Mouse (Mus musculus) adrenal gland, postnatal 25 days (tissue): ENCODE data around the gene Nom1. TPM values are rescaled to one million over a fixed set of nuclear protein-coding genes. Genes with fewer than 3 reads are reported as not detected.

ENCODE experiments used
- DNase-seq: peaks from one replicate; pipeline ENCODE4 v3.0.0; 2021; ENCODE audit warnings: mixed read lengths
- total RNA-seq: library from RNA; stranded (reverse); gene quantifications from 2 replicates; pipeline ENCODE4 v1.2.3, GENCODE M21; 2021

Gene Nom1
- total RNA-seq, 1 experiment from 2014 or later = 45.8 TPM

GRCm38 (mm10) chr5:29470851-29471394 is 36.5 kb downstream of the Nom1 start:
- no peak for DNase-seq

- DNase-seq = no peak
Observed at GRCm38 (mm10) chr5:29471396-29471795, 36.9 kb downstream of the Nom1 start.

GRCm38 (mm10) chr5:29471855-29472665 is 37.6 kb downstream of the Nom1 start:
- no peak for DNase-seq

- DNase-seq = no peak
Observed at GRCm38 (mm10) chr5:29473551-29474245, 39.2 kb downstream of the Nom1 start.

- DNase-seq = no peak
Observed at GRCm38 (mm10) chr5:29474246-29474960, 39.9 kb downstream of the Nom1 start.

- DNase-seq = no peak
Observed at GRCm38 (mm10) chr5:29475041-29475440, 40.6 kb downstream of the Nom1 start.

- no peak for DNase-seq
Observed at GRCm38 (mm10) chr5:29475556-29475955, 41.1 kb downstream of the Nom1 start.

GRCm38 (mm10) chr5:29476021-29476420 is 41.6 kb downstream of the Nom1 start:
- no peak for DNase-seq

- peak; percentile 9 for DNase-seq
Observed at GRCm38 (mm10) chr5:29477474-29478207, 43.2 kb downstream of the Nom1 start.

- DNase-seq = peak; percentile 10
Observed at GRCm38 (mm10) chr5:29478208-29479197, 44.0 kb downstream of the Nom1 start, which contains the start of gene Mnx1. Mnx1 (minus strand) TSS chr5:29478470.

GRCm38 (mm10) chr5:29479198-29479593 is 44.7 kb downstream of the Nom1 start:
- DNase-seq = peak; percentile 39

- DNase-seq = no peak
Observed at GRCm38 (mm10) chr5:29483801-29484200, 49.3 kb downstream of the Nom1 start.

GRCm38 (mm10) chr5:29484965-29485940 is 50.8 kb downstream of the Nom1 start:
- peak; percentile 59 for DNase-seq

- no peak for DNase-seq
Observed at GRCm38 (mm10) chr5:29485941-29486320, 51.5 kb downstream of the Nom1 start.

- DNase-seq = no peak
Observed at GRCm38 (mm10) chr5:29487321-29487720, 52.9 kb downstream of the Nom1 start.

GRCm38 (mm10) chr5:29507013-29507412 is 72.5 kb downstream of the Nom1 start:
- DNase-seq = no peak
